Mouse (Mus musculus) skeletal muscle tissue, adult 2 months (tissue): ENCODE measurements at regions not wholly inside any gene's neighbourhood (a gene's known extent, or its start where the extent isn't known, plus 50 kb on each side); places are given as distances from the start of the nearest gene placed in this dataset.

ENCODE experiments used
- DNase-seq: peaks from one replicate; pipeline ENCODE4 v3.0.0-alpha.2; 2012; ENCODE audit warnings: low read depth, low spot score

GRCm38 (mm10) chr16:73435726-73436125 is 975.9 kb downstream of the Robo2 start:
- no peak for DNase-seq

GRCm38 (mm10) chr16:73424851-73425250 is 986.8 kb downstream of the Robo2 start:
- DNase-seq, result no peak

GRCm38 (mm10) chr16:73424311-73424710 is 987.3 kb downstream of the Robo2 start:
- DNase-seq, result no peak

- DNase-seq, result no peak
These were observed 1007.1 kb downstream of the Robo2 start for GRCm38 (mm10) chr16:73404509-73404908.

GRCm38 (mm10) chr16:73404099-73404498 is 1007.5 kb downstream of the Robo2 start:
- no peak for DNase-seq

GRCm38 (mm10) chr16:73379056-73379455 is 1032.6 kb downstream of the Robo2 start:
- no peak for DNase-seq

- DNase-seq, result no peak
These were observed 1036.9 kb downstream of the Robo2 start for GRCm38 (mm10) chr16:73374608-73375165.

- DNase-seq, result no peak
These were observed 1042.9 kb downstream of the Robo2 start for GRCm38 (mm10) chr16:73368607-73369233.

GRCm38 (mm10) chr16:73367926-73368325 is 1043.7 kb downstream of the Robo2 start:
- DNase-seq, result no peak

- no peak for DNase-seq
These were observed 1044.3 kb downstream of the Robo2 start for GRCm38 (mm10) chr16:73367226-73367840.

GRCm38 (mm10) chr16:73350698-73351097 is 1042.6 kb downstream of the Robo1 start:
- no peak for DNase-seq

GRCm38 (mm10) chr16:73343941-73344340 is 1035.8 kb downstream of the Robo1 start:
- DNase-seq, result no peak

- no peak for DNase-seq
These were observed 1035.4 kb downstream of the Robo1 start for GRCm38 (mm10) chr16:73343531-73343930.

GRCm38 (mm10) chr16:73317644-73318043 is 1009.5 kb downstream of the Robo1 start:
- DNase-seq, result no peak

GRCm38 (mm10) chr16:73310096-73310495 is 1002.0 kb downstream of the Robo1 start:
- no peak for DNase-seq

- no peak for DNase-seq
These were observed 971.8 kb downstream of the Robo1 start for GRCm38 (mm10) chr16:73279951-73280350.

GRCm38 (mm10) chr16:73259691-73260090 is 951.6 kb downstream of the Robo1 start:
- no peak for DNase-seq

- DNase-seq, result no peak
These were observed 951.2 kb downstream of the Robo1 start for GRCm38 (mm10) chr16:73259283-73259682.

GRCm38 (mm10) chr16:73245073-73245590 is 937.0 kb downstream of the Robo1 start:
- DNase-seq, result no peak

- DNase-seq, result no peak
These were observed 922.5 kb downstream of the Robo1 start for GRCm38 (mm10) chr16:73230599-73230998.

GRCm38 (mm10) chr16:73217555-73217954 is 909.4 kb downstream of the Robo1 start:
- no peak for DNase-seq

- no peak for DNase-seq
These were observed 895.4 kb downstream of the Robo1 start for GRCm38 (mm10) chr16:73203542-73203941.

GRCm38 (mm10) chr16:73200991-73201390 is 892.9 kb downstream of the Robo1 start:
- DNase-seq, result no peak
